Mouse (Mus musculus): Measurements from ENCODE around the gene Shisa7.
"Not testable (repeated sequence)": the region's sequence is repeated elsewhere in the genome, so short reads cannot be mapped to it uniquely, and the experiment has no call there.

The Shisa7 gene

GRCm38 (mm10) chr7:4793674-4794073, 50.8 kb downstream of the Shisa7 start:
- no peak for DNase-seq (ENCODE audit: low spot score)

GRCm38 (mm10) chr7:4793248-4793647, 51.2 kb downstream of the Shisa7 start:
- not testable (repeated sequence) for DNase-seq (ENCODE audit: low spot score)

GRCm38 (mm10) chr7:4792278-4793212, 52.0 kb downstream of the Shisa7 start, which contains the start of gene Rpl28:
Gene Rpl28 (plus strand): TSS chr7:4792874.
- DNase-seq (ENCODE audit: low spot score), result peak; percentile 95

GRCm38 (mm10) chr7:4789436-4789935, 55.0 kb downstream of the Shisa7 start, which contains the start of gene Tmem238:
Gene Tmem238 (minus strand): TSS chr7:4789656.
- no peak for DNase-seq (ENCODE audit: low spot score)

- peak; percentile 30 for DNase-seq (ENCODE audit: low spot score)
Observed at GRCm38 (mm10) chr7:4788499-4789435, 55.7 kb downstream of the Shisa7 start.

GRCm38 (mm10) chr7:4783667-4784268, 60.7 kb downstream of the Shisa7 start:
- no peak for DNase-seq (ENCODE audit: low spot score)

GRCm38 (mm10) chr7:4782759-4783158, 61.7 kb downstream of the Shisa7 start, which contains the start of the genes Il11 and Tmem190:
Gene Il11 (minus strand): TSS chr7:4782859.
Gene Tmem190 (plus strand): TSS chr7:4782937.
- no peak for DNase-seq (ENCODE audit: low spot score)

- no peak for DNase-seq (ENCODE audit: low spot score)
Observed at GRCm38 (mm10) chr7:4782130-4782529, 62.4 kb downstream of the Shisa7 start.

GRCm38 (mm10) chr7:4779921-4780320, 64.6 kb downstream of the Shisa7 start:
- no peak for DNase-seq (ENCODE audit: low spot score)

GRCm38 (mm10) chr7:4777851-4778637, 66.5 kb downstream of the Shisa7 start:
- no peak for DNase-seq (ENCODE audit: low spot score)

- peak; percentile 27 for DNase-seq (ENCODE audit: low spot score)
Observed at GRCm38 (mm10) chr7:4776861-4777830, 67.3 kb downstream of the Shisa7 start.

- no peak for DNase-seq (ENCODE audit: low spot score)
Observed at GRCm38 (mm10) chr7:4776131-4776530, 68.4 kb downstream of the Shisa7 start.
